In the genomic region with DNA sequence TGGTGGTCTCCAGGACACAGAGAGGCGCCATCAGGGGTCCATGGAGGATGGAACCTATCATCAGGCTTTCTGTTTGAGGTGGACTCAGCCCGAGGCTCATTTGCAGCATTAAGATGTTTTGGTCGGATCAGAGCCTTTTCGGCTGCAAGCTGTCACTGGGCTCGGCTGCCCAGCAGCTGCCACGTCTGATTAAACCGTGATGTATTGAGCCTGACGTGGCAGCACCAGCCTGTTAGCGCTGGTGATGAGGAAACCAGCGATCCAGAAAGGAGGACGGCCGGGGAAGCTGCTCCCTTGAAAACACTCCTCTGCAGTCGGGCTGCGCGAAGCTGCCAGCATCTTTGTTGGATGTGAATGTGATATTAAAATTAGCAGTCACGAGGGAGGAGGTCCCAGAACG, we compare ENCODE assay signal across 18 mouse cellular contexts. TPM values are rescaled to one million over a fixed set of nuclear protein-coding genes. Genes with fewer than 3 reads are reported as not detected.
DNase-seq lines count a peak whose midpoint lies in the region; ATAC-seq lines count a peak whose summit lies in the region.
"Had no signal": no experiment of that assay in that cellular context is flagged by ENCODE, and none has a peak within 500 bp of the region (broad histone marks: within the 10 kb centered on the region; RNA-seq: fewer than 3 reads in every experiment).

No protein-coding gene starts in this region.

- H3K9ac ChIP-seq in hindbrain, embryonic 14.5 days: 0 out of 2 replicates have a peak overlapping the region, but pooled peaks have one; percentile 10
- H3K9ac ChIP-seq: intestine, embryonic 15.5 days had no signal

- H3K36me3 ChIP-seq in hindbrain, embryonic 14.5 days (replicated peaks; ENCODE audit: control insufficient read depth, insufficient read depth): no peaks in the 10 kb centered on the region
- H3K36me3 ChIP-seq: intestine, embryonic 15.5 days; limb, embryonic 10.5 days had no signal

- H3K4me3 ChIP-seq in hindbrain, embryonic 14.5 days (replicated peaks; ENCODE audit: low read length): no peak overlapping the region
- H3K4me3 ChIP-seq: intestine, embryonic 15.5 days; limb, embryonic 10.5 days; myocyte had no signal

- 0 out of 2 replicates have a peak overlapping the region, but pooled peaks have one; percentile 23 for H3K27ac ChIP-seq in hindbrain, embryonic 14.5 days
- H3K27ac ChIP-seq: intestine, embryonic 15.5 days; limb, embryonic 10.5 days; macrophage had no signal

- ATAC-seq in hindbrain, embryonic 14.5 days (ENCODE audit: low FRiP score): 0 out of 2 replicates have a peak, but pooled peaks have one; percentile 27
- ATAC-seq: intestine, embryonic 15.5 days had no signal

- 0 out of 2 replicates have a peak, but pooled peaks cover 8% of the 10 kb centered on the region for H3K4me1 ChIP-seq in hindbrain, embryonic 14.5 days (replicated peaks; ENCODE audit: control insufficient read depth, insufficient read depth, low read length)
- H3K4me1 ChIP-seq: intestine, embryonic 15.5 days; limb, embryonic 10.5 days had no signal

- no peaks in the 10 kb centered on the region for H3K27me3 ChIP-seq in hindbrain, embryonic 14.5 days (ENCODE audit: control insufficient read depth, insufficient read depth, low read length)
- H3K27me3 ChIP-seq: intestine, embryonic 15.5 days had no signal

- 39% methylated on average over 17 of the region's 17 CpGs for WGBS in hindbrain, embryonic 14.5 days

- DNase-seq in cerebellum, adult 9-11 months: peak; percentile 66
- no peak for DNase-seq in cerebellum, adult 8-10 months
- DNase-seq in left cerebral cortex, postnatal 25 days (ENCODE audit: low spot score in 2 of 2): peak; percentile 14 to 27
- no peak for DNase-seq in left cerebral cortex, postnatal 36 days (ENCODE audit: low spot score in 2 of 2)
- no peak for DNase-seq in hindbrain, embryonic 14.5 days (ENCODE audit: low spot score)
- DNase-seq in retina, postnatal 1 day: peak; percentile 82
- DNase-seq in embryo, embryonic 10 days (ENCODE audit: low spot score): no peak
- DNase-seq in embryo, embryonic 11 days: no peak
- DNase-seq: adrenal gland, postnatal 14 days; kidney, postnatal 25 days had no signal

- 0 out of 2 replicates have a peak overlapping the region, but pooled peaks have one; percentile 3 for H3K4me2 ChIP-seq in hindbrain, embryonic 14.5 days (replicated peaks)
- H3K4me2 ChIP-seq: intestine, embryonic 15.5 days had no signal

- H3K9me3 ChIP-seq in hindbrain, embryonic 14.5 days (ENCODE audit: control insufficient read depth, low read length): no peaks in the 10 kb centered on the region
- H3K9me3 ChIP-seq: intestine, embryonic 15.5 days; limb, embryonic 10.5 days had no signal

- intact Hi-C loops in left cerebral cortex, postnatal 25 days (cut with DNase I): no loop called here
- intact Hi-C loops in left cerebral cortex, postnatal 36 days (cut with DNase I): no loop called here

RNA-seq across cellular contexts. Expression of a gene that starts 29.4 kb away (rescaled TPM):
- not detected for total RNA-seq in left cerebral cortex, postnatal 25 days (2021)
- not detected for total RNA-seq in left cerebral cortex, postnatal 36 days (2021)
- not detected in 2 replicates for polyA plus RNA-seq in hindbrain, embryonic 14.5 days (2014; fragmentation: Nextera tagmentation; extraction: Ambion mirVana)
- total RNA-seq: adrenal gland, postnatal 14 days; ES-E14; gastrocnemius, postnatal 4 days had no signal
- polyA plus RNA-seq: heart, embryonic 14.5 days; intestine, embryonic 15.5 days; limb, embryonic 10.5 days; liver, embryonic 16.5 days; macrophage had no signal

Comparison
In these comparisons a context has a peak if more than half of its experiments do, and no peak if none do; other contexts are left out.
1. DNase-seq: peak in cerebellum, adult 9-11 months (single experiment), left cerebral cortex, postnatal 25 days (2 of 2) and retina, postnatal 1 day (single experiment); none in cerebellum, adult 8-10 months (single experiment), left cerebral cortex, postnatal 36 days (0 of 2), hindbrain, embryonic 14.5 days (single experiment), embryo, embryonic 10 days (single experiment) and embryo, embryonic 11 days (single experiment).